In the genomic region with DNA sequence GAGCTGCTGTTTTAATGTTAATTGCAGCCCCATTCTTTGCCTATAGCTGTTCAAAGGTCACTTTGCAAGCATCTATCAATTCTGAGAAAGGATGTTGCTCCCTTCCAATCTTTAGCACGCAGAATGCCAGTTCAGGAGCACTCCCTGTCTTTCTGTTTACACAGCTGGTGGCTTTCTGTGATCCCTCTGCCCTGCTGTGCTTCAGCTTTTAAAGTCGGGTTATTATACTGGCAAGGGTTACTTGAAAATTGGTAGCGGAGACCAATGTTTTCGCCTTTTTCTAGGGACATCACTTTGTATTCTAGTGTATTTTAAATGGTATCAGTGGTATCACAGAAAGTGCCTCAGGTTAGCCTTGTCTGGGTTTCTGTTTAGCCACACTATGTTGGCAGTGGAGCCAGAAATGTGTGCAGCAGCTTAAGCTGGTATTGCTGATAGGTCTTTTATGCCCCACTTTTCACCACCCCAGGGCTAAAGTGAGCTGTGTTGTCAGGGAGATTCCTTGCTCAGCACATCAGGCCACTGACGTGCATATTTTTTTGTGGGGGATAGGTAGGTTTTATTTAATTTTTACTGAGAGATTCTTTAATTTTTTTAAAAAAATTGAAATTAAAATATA, we compare ENCODE assay signal across 18 mouse cellular contexts.
DNase-seq lines count a peak whose midpoint lies in the region; ATAC-seq and TF ChIP-seq lines count a peak whose summit lies in the region.
"Had no signal": no experiment of that assay in that cellular context is flagged by ENCODE, and none has a peak within 500 bp of the region (broad histone marks: within the 10 kb centered on the region; RNA-seq: fewer than 3 reads in every experiment).

No protein-coding gene starts in this region.

- no peaks in the 10 kb centered on the region for H3K27me3 ChIP-seq in hindbrain, embryonic 10.5 days (ENCODE audit: insufficient read depth, poor library complexity, severe bottlenecking)
- H3K27me3 ChIP-seq in hindbrain, embryonic 12.5 days = no peaks in the 10 kb centered on the region
- H3K27me3 ChIP-seq in midbrain, embryonic 10.5 days (ENCODE audit: low read depth, poor library complexity, severe bottlenecking) = no peaks in the 10 kb centered on the region
- H3K27me3 ChIP-seq in midbrain, postnatal 0 days (ENCODE audit: insufficient read depth, low read length) = no peaks in the 10 kb centered on the region
- H3K27me3 ChIP-seq in embryonic facial prominence, embryonic 11.5 days (ENCODE audit: control insufficient read depth, insufficient read depth, low read length) = no peaks in the 10 kb centered on the region
- H3K27me3 ChIP-seq in midbrain, embryonic 15.5 days (replicated peaks) = no peaks in the 10 kb centered on the region
- H3K27me3 ChIP-seq in cerebellum, adult 2 months (ENCODE audit: control insufficient read depth, insufficient read depth, low read length) = no peaks in the 10 kb centered on the region
- H3K27me3 ChIP-seq: forebrain, embryonic 13.5 days had no signal

- no peak overlapping the region for H3K4me2 ChIP-seq in hindbrain, embryonic 12.5 days (replicated peaks)
- no peak overlapping the region for H3K4me2 ChIP-seq in midbrain, postnatal 0 days (ENCODE audit: low read depth, low read length, poor library complexity, severe bottlenecking)
- no peak overlapping the region for H3K4me2 ChIP-seq in embryonic facial prominence, embryonic 11.5 days (ENCODE audit: low read depth, low read length)
- no peak overlapping the region for H3K4me2 ChIP-seq in midbrain, embryonic 15.5 days
- H3K4me2 ChIP-seq: forebrain, embryonic 13.5 days had no signal

- TF ChIP-seq CTCF in midbrain, postnatal 0 days (IDR thresholded peaks at IDR 0.05) = no peak
- TF ChIP-seq CTCF in cerebellum, adult 2 months (IDR thresholded peaks at IDR 0.05; ENCODE audit: borderline replicate concordance, insufficient read depth, low read depth, low read length) = no peak

- 19% methylated on average over 5 of the region's 5 CpGs for WGBS in hindbrain, embryonic 10.5 days
- 20% methylated on average over 5 of the region's 5 CpGs for WGBS in hindbrain, embryonic 12.5 days
- WGBS in midbrain, embryonic 10.5 days = 22% methylated on average over 5 of the region's 5 CpGs
- WGBS in midbrain, postnatal 0 days = 15% methylated on average over 5 of the region's 5 CpGs
- 15% methylated on average over 5 of the region's 5 CpGs for WGBS in embryonic facial prominence, embryonic 11.5 days
- WGBS in midbrain, embryonic 15.5 days = 22% methylated on average over 5 of the region's 5 CpGs
- 25% methylated on average over 5 of the region's 5 CpGs for WGBS in cerebellum, adult 2 months

- peak; percentile 22 for DNase-seq in hindbrain, embryonic 10.5 days (ENCODE audit: low spot score)
- DNase-seq in midbrain, embryonic 10.5 days (ENCODE audit: low spot score) = peak; percentile 26
- no peak for DNase-seq in midbrain, postnatal 0 days (ENCODE audit: low spot score)
- DNase-seq in embryonic facial prominence, embryonic 11.5 days (ENCODE audit: low spot score) = peak; percentile 31
- no peak for DNase-seq in layer of hippocampus, postnatal 36 days
- no peak for DNase-seq in cerebellum, adult 2 months
- DNase-seq: adrenal gland, postnatal 10 days; cerebellum, adult 18-20 months; heart, postnatal 14 days; kidney, postnatal 4 days; liver; liver, postnatal 0 days; lung, postnatal 4 days had no signal

- H3K9ac ChIP-seq in hindbrain, embryonic 12.5 days = no peak overlapping the region
- H3K9ac ChIP-seq in midbrain, postnatal 0 days (replicated peaks; ENCODE audit: low read length, poor library complexity, severe bottlenecking) = no peak overlapping the region
- H3K9ac ChIP-seq in embryonic facial prominence, embryonic 11.5 days (replicated peaks; ENCODE audit: low read length) = no peak overlapping the region
- H3K9ac ChIP-seq in midbrain, embryonic 15.5 days = no peak overlapping the region
- H3K9ac ChIP-seq: forebrain, embryonic 13.5 days; liver, postnatal 0 days had no signal

- ATAC-seq in hindbrain, embryonic 12.5 days (ENCODE audit: low FRiP score) = no peak
- no peak for ATAC-seq in midbrain, postnatal 0 days (ENCODE audit: low FRiP score)
- ATAC-seq in embryonic facial prominence, embryonic 11.5 days (replicated peaks; ENCODE audit: insufficient number of reproducible peaks, low FRiP score, low TSS enrichment, low read depth) = no peak
- peak; percentile 79 for ATAC-seq in midbrain, embryonic 15.5 days (replicated peaks)
- ATAC-seq: forebrain, embryonic 13.5 days; intestine, embryonic 16.5 days; liver, postnatal 0 days had no signal

- no peak for TF ChIP-seq POLR2A in cerebellum, adult 2 months (IDR thresholded peaks at IDR 0.05; ENCODE audit: borderline replicate concordance, insufficient read depth, low read length)

- no peaks in the 10 kb centered on the region for H3K36me3 ChIP-seq in hindbrain, embryonic 10.5 days
- H3K36me3 ChIP-seq in hindbrain, embryonic 12.5 days = no peaks in the 10 kb centered on the region
- H3K36me3 ChIP-seq in midbrain, embryonic 10.5 days = no peaks in the 10 kb centered on the region
- no peaks in the 10 kb centered on the region for H3K36me3 ChIP-seq in midbrain, postnatal 0 days (ENCODE audit: insufficient read depth, low read length)
- H3K36me3 ChIP-seq in embryonic facial prominence, embryonic 11.5 days (replicated peaks; ENCODE audit: control insufficient read depth, insufficient read depth, low read depth, low read length) = no peaks in the 10 kb centered on the region
- H3K36me3 ChIP-seq in midbrain, embryonic 15.5 days (replicated peaks) = no peaks in the 10 kb centered on the region
- H3K36me3 ChIP-seq: heart, embryonic 10.5 days had no signal

- H3K9me3 ChIP-seq in hindbrain, embryonic 10.5 days = no peaks in the 10 kb centered on the region
- no peaks in the 10 kb centered on the region for H3K9me3 ChIP-seq in hindbrain, embryonic 12.5 days (replicated peaks)
- H3K9me3 ChIP-seq in midbrain, embryonic 10.5 days (replicated peaks) = no peaks in the 10 kb centered on the region
- H3K9me3 ChIP-seq in midbrain, postnatal 0 days (ENCODE audit: low read length) = no peaks in the 10 kb centered on the region
- no peaks in the 10 kb centered on the region for H3K9me3 ChIP-seq in embryonic facial prominence, embryonic 11.5 days (replicated peaks; ENCODE audit: control insufficient read depth, low read length)
- H3K9me3 ChIP-seq in midbrain, embryonic 15.5 days = no peaks in the 10 kb centered on the region
- H3K9me3 ChIP-seq: forebrain, embryonic 13.5 days; heart, embryonic 10.5 days had no signal

- peaks cover 7% of the 10 kb centered on the region for H3K4me1 ChIP-seq in hindbrain, embryonic 10.5 days (replicated peaks)
- no peaks in the 10 kb centered on the region; the same call in 1 of the 2 replicates for H3K4me1 ChIP-seq in hindbrain, embryonic 12.5 days
- H3K4me1 ChIP-seq in midbrain, embryonic 10.5 days = peaks cover 10% of the 10 kb centered on the region
- H3K4me1 ChIP-seq in midbrain, postnatal 0 days (ENCODE audit: insufficient read depth, low read length) = no peaks in the 10 kb centered on the region
- no peaks in the 10 kb centered on the region for H3K4me1 ChIP-seq in embryonic facial prominence, embryonic 11.5 days (ENCODE audit: control insufficient read depth, insufficient read depth, low read length)
- H3K4me1 ChIP-seq in midbrain, embryonic 15.5 days = 0 out of 2 replicates have a peak, but pooled peaks cover 6% of the 10 kb centered on the region
- H3K4me1 ChIP-seq in cerebellum, adult 2 months (ENCODE audit: control insufficient read depth, insufficient read depth, low read length) = no peaks in the 10 kb centered on the region
- H3K4me1 ChIP-seq: forebrain, embryonic 13.5 days; heart, embryonic 10.5 days had no signal

- H3K4me3 ChIP-seq in hindbrain, embryonic 10.5 days = no peak overlapping the region
- H3K4me3 ChIP-seq in hindbrain, embryonic 12.5 days = no peak overlapping the region
- H3K4me3 ChIP-seq in midbrain, embryonic 10.5 days = no peak overlapping the region
- H3K4me3 ChIP-seq in midbrain, postnatal 0 days (ENCODE audit: low read depth, low read length) = no peak overlapping the region
- H3K4me3 ChIP-seq in embryonic facial prominence, embryonic 11.5 days (ENCODE audit: low read depth, low read length) = no peak overlapping the region
- no peak overlapping the region for H3K4me3 ChIP-seq in midbrain, embryonic 15.5 days
- H3K4me3 ChIP-seq in cerebellum, adult 2 months (replicated peaks; ENCODE audit: insufficient read depth, low read depth, low read length) = no peak overlapping the region
- H3K4me3 ChIP-seq: forebrain, embryonic 13.5 days; heart, embryonic 10.5 days had no signal

- H3K27ac ChIP-seq in hindbrain, embryonic 10.5 days = 0 out of 2 replicates have a peak overlapping the region, but pooled peaks have one; percentile 5
- H3K27ac ChIP-seq in hindbrain, embryonic 12.5 days = no peak overlapping the region
- 0 out of 2 replicates have a peak overlapping the region, but pooled peaks have one; percentile 61 for H3K27ac ChIP-seq in midbrain, embryonic 10.5 days (replicated peaks)
- no peak overlapping the region for H3K27ac ChIP-seq in midbrain, postnatal 0 days (ENCODE audit: low read depth, low read length)
- no peak overlapping the region for H3K27ac ChIP-seq in embryonic facial prominence, embryonic 11.5 days (replicated peaks; ENCODE audit: low read depth, low read length)
- H3K27ac ChIP-seq in midbrain, embryonic 15.5 days = no peak overlapping the region
- H3K27ac ChIP-seq in cerebellum, adult 2 months (ENCODE audit: insufficient read depth, low read length) = no peak overlapping the region
- H3K27ac ChIP-seq: forebrain, embryonic 13.5 days; heart, embryonic 10.5 days had no signal

Comparison
In these comparisons a context has a peak if more than half of its experiments do, and no peak if none do; other contexts are left out.
1. DNase-seq: peak in hindbrain, embryonic 10.5 days (single experiment), midbrain, embryonic 10.5 days (single experiment) and embryonic facial prominence, embryonic 11.5 days (single experiment); none in midbrain, postnatal 0 days (single experiment), layer of hippocampus, postnatal 36 days (0 of 2) and cerebellum, adult 2 months (0 of 2).
2. H3K27ac ChIP-seq: peak in hindbrain, embryonic 10.5 days (single experiment) and midbrain, embryonic 10.5 days (single experiment); none in hindbrain, embryonic 12.5 days (single experiment), midbrain, postnatal 0 days (single experiment), embryonic facial prominence, embryonic 11.5 days (single experiment), midbrain, embryonic 15.5 days (single experiment) and cerebellum, adult 2 months (single experiment).